Mouse (Mus musculus): ENCODE measurements around the gene Ltv1.

The Ltv1 gene

GRCm38 (mm10) chr10:13192731-13193351 lies at the start of gene Ltv1:
Ltv1 (minus strand) TSS chr10:13193168.
- peak; percentile 99 for DNase-seq

- no peak for DNase-seq
Observed at GRCm38 (mm10) chr10:13240431-13240830, 47.5 kb upstream of the Ltv1 start.

GRCm38 (mm10) chr10:13238188-13238587 lies 45.2 kb upstream of the Ltv1 start:
- no peak for DNase-seq

- DNase-seq, result no peak
Observed at GRCm38 (mm10) chr10:13236866-13237265, 43.9 kb upstream of the Ltv1 start.

- no peak for DNase-seq
Observed at GRCm38 (mm10) chr10:13234503-13234902, 41.5 kb upstream of the Ltv1 start.

- no peak for DNase-seq
Observed at GRCm38 (mm10) chr10:13233941-13234340, 41.0 kb upstream of the Ltv1 start.

GRCm38 (mm10) chr10:13233143-13233622 lies 40.2 kb upstream of the Ltv1 start:
- no peak for DNase-seq

GRCm38 (mm10) chr10:13232443-13233142 lies 39.6 kb upstream of the Ltv1 start:
- peak; percentile 9 to 15 for DNase-seq

- no peak for DNase-seq
Observed at GRCm38 (mm10) chr10:13230716-13231115, 37.7 kb upstream of the Ltv1 start.

GRCm38 (mm10) chr10:13225377-13226063 lies 32.6 kb upstream of the Ltv1 start:
- no peak for DNase-seq

- no peak for DNase-seq
Observed at GRCm38 (mm10) chr10:13222135-13222534, 29.2 kb upstream of the Ltv1 start.

- no peak for DNase-seq
Observed at GRCm38 (mm10) chr10:13220061-13220460, 27.1 kb upstream of the Ltv1 start.

GRCm38 (mm10) chr10:13213956-13214355 lies 21.0 kb upstream of the Ltv1 start:
- DNase-seq, result no peak

- DNase-seq, result no peak
Observed at GRCm38 (mm10) chr10:13212829-13213228, 19.9 kb upstream of the Ltv1 start.

- no peak for DNase-seq
Observed at GRCm38 (mm10) chr10:13212326-13212725, 19.4 kb upstream of the Ltv1 start.

- DNase-seq, result no peak
Observed at GRCm38 (mm10) chr10:13209930-13210637, 17.1 kb upstream of the Ltv1 start.

GRCm38 (mm10) chr10:13209506-13209905 lies 16.5 kb upstream of the Ltv1 start:
- DNase-seq, result no peak

- no peak for DNase-seq
Observed at GRCm38 (mm10) chr10:13209061-13209460, 16.1 kb upstream of the Ltv1 start.

GRCm38 (mm10) chr10:13201741-13202293 lies 8.8 kb upstream of the Ltv1 start:
- no peak for DNase-seq

- no peak for DNase-seq
Observed at GRCm38 (mm10) chr10:13200862-13201261, 7.9 kb upstream of the Ltv1 start.

GRCm38 (mm10) chr10:13199234-13199633 lies 6.3 kb upstream of the Ltv1 start:
- no peak for DNase-seq

- DNase-seq, result no peak
Observed at GRCm38 (mm10) chr10:13196872-13197507, 4.0 kb upstream of the Ltv1 start.

Measured in cerebellum, postnatal 10 days (tissue).